Mouse (Mus musculus) gastrocnemius, postnatal 14 days (tissue): ENCODE measurements around the gene Usp11. TPM values are rescaled to one million over a fixed set of nuclear protein-coding genes. Genes with fewer than 3 reads are reported as not detected.
"Not testable (repeated sequence)": the region's sequence is repeated elsewhere in the genome, so short reads cannot be mapped to it uniquely, and the experiment has no call there.

Experiments used
- DNase-seq: peaks from one replicate; pipeline ENCODE4 v3.0.0; 2021; ENCODE audit warnings: mixed read lengths
- intact Hi-C: fragments of 180-260 bp; cut with DNase I; formaldehyde crosslinking; loops from one replicate; pipeline ENCODE4 v1.15.1; 2025; ENCODE audit warnings: low total_unique reads
- long read RNA-seq, 2 experiments: library from polyadenylated mRNA; stranded (forward); transcript quantifications; one replicate each; pipeline ENCODE4 v2.0.0; 2021
- total RNA-seq, 2 experiments: library from RNA; stranded (reverse); gene quantifications; 2 replicates each; pipeline ENCODE4 v1.2.3; 2021

Usp11 gene
- 1 to 10 TPM; 3.1 to 3.4 TPM for total RNA-seq
- long read RNA-seq, experiment 1, partial matches to known transcripts = 0 of 3 reads
- long read RNA-seq, experiment 1, other reads (novel, unspliced or antisense) = 0 of 3 reads
- long read RNA-seq, experiment 2, partial matches to known transcripts = 0 of 3 reads
- long read RNA-seq, experiment 2, other reads (novel, unspliced or antisense) = 0 of 3 reads

- intact Hi-C loops = no loop called here
- no peak for DNase-seq
Measured at GRCm38 (mm10) chrX:20703741-20704290, at the start of gene Usp11. TSS of gene Usp11 (plus strand) at chrX:20703906.

- no peak for DNase-seq
- intact Hi-C loops = no loop called here
Measured at GRCm38 (mm10) chrX:20657593-20657992, 46.1 kb upstream of the Usp11 start.

GRCm38 (mm10) chrX:20658026-20658652, 45.6 kb upstream of the Usp11 start, which contains the start of gene Uba1:
TSS of gene Uba1 (plus strand) at chrX:20658326.
- DNase-seq = peak; percentile 69
- intact Hi-C loops = no loop called here

- no peak for DNase-seq
- intact Hi-C loops = no loop called here
Measured at GRCm38 (mm10) chrX:20658891-20659406, 44.8 kb upstream of the Usp11 start.

GRCm38 (mm10) chrX:20662317-20662715, 41.4 kb upstream of the Usp11 start:
- intact Hi-C loops = no loop called here
- no peak for DNase-seq

GRCm38 (mm10) chrX:20662716-20663443, 40.8 kb upstream of the Usp11 start:
- intact Hi-C loops = no loop called here

GRCm38 (mm10) chrX:20663444-20663790, 40.3 kb upstream of the Usp11 start:
- intact Hi-C loops = no loop called here

More at GRCm38 (mm10) chrX:20662716-20663443, 40.8 kb upstream of the Usp11 start:
- DNase-seq = peak; percentile 82

GRCm38 (mm10) chrX:20687519-20688067, 16.1 kb upstream of the Usp11 start, which contains the start of gene Cdk16:
TSS of gene Cdk16 (plus strand) at chrX:20687954.
- intact Hi-C loops = no loop called here
- peak; percentile 83 for DNase-seq

More at GRCm38 (mm10) chrX:20663444-20663790, 40.3 kb upstream of the Usp11 start:
- no peak for DNase-seq

GRCm38 (mm10) chrX:20688068-20688547, 15.6 kb upstream of the Usp11 start:
- DNase-seq = peak; percentile 78
- intact Hi-C loops = no loop called here

- intact Hi-C loops = no loop called here
- DNase-seq = peak; percentile 74
Measured at GRCm38 (mm10) chrX:20688615-20689014, 15.1 kb upstream of the Usp11 start.

- DNase-seq = no peak
- intact Hi-C loops = no loop called here
Measured at GRCm38 (mm10) chrX:20691566-20691965, 12.1 kb upstream of the Usp11 start.

- DNase-seq = no peak
- intact Hi-C loops = no loop called here
Measured at GRCm38 (mm10) chrX:20692616-20693015, 11.1 kb upstream of the Usp11 start.

GRCm38 (mm10) chrX:20695842-20696241, 7.9 kb upstream of the Usp11 start:
- intact Hi-C loops = no loop called here
- DNase-seq = no peak

GRCm38 (mm10) chrX:20704295-20705082, 783 bp downstream of the Usp11 start:
- DNase-seq = peak; percentile 72
- intact Hi-C loops = no loop called here

- intact Hi-C loops = no loop called here
Measured at GRCm38 (mm10) chrX:20705083-20705402, 1.3 kb downstream of the Usp11 start.

GRCm38 (mm10) chrX:20728681-20729080, 25.0 kb downstream of the Usp11 start:
- intact Hi-C loops = no loop called here

More at GRCm38 (mm10) chrX:20705083-20705402, 1.3 kb downstream of the Usp11 start:
- no peak for DNase-seq

GRCm38 (mm10) chrX:20730048-20730447, 26.3 kb downstream of the Usp11 start:
- intact Hi-C loops = not testable (repeated sequence)
- DNase-seq = peak; percentile 21

More at GRCm38 (mm10) chrX:20728681-20729080, 25.0 kb downstream of the Usp11 start:
- DNase-seq = no peak

- DNase-seq = no peak
- intact Hi-C loops = no loop called here
Measured at GRCm38 (mm10) chrX:20736479-20736878, 32.8 kb downstream of the Usp11 start.

GRCm38 (mm10) chrX:20748829-20749228, 45.1 kb downstream of the Usp11 start:
- intact Hi-C loops = no loop called here
- no peak for DNase-seq
